Mouse (Mus musculus): ENCODE data around the gene Hivep3.

GRCm38 (mm10) chr4:120106362-120106761 lies 372.8 kb downstream of the Hivep3 start:
- TF ChIP-seq CTCF (IDR thresholded peaks at IDR 0.05; ENCODE audit: control insufficient read depth, insufficient read depth, insufficient read length): no peak
- no peak for TF ChIP-seq MYOD1 (IDR thresholded peaks at IDR 0.05; ENCODE audit: control insufficient read depth, insufficient read length, low read depth)
- TF ChIP-seq CEBPB (IDR thresholded peaks at IDR 0.05; ENCODE audit: low read depth): no peak
- TF ChIP-seq USF1 (IDR thresholded peaks at IDR 0.05; ENCODE audit: low read depth): no peak
